Mouse (Mus musculus): ENCODE measurements at regions not wholly inside any gene's neighbourhood (a gene's known extent, or its start where the extent isn't known, plus 50 kb on each side); places are given as distances from the start of the nearest gene placed in this dataset.

- peak; percentile 1 for DNase-seq (ENCODE audit: low read depth, low spot score)
These were observed 95.0 kb upstream of the Arhgef9 start for GRCm38 (mm10) chrX:95291676-95292075.

- no peak for DNase-seq (ENCODE audit: low read depth, low spot score)
These were observed 85.4 kb upstream of the Arhgef9 start for GRCm38 (mm10) chrX:95282038-95282437.

- DNase-seq (ENCODE audit: low read depth, low spot score) = peak; percentile 72
These were observed 56.9 kb upstream of the Arhgef9 start for GRCm38 (mm10) chrX:95253517-95253916.
